Mouse (Mus musculus) liver, adult 2 months (tissue): ENCODE measurements around the gene Gmfb.

Source experiments
- CTCF ChIP-seq: fragments of 200-500 bp; IDR thresholded peaks from 2 replicates; pipeline ENCODE4 v1.5.1; 2011; ENCODE audit warnings: low read depth, low read length, control low read depth
- POLR2A ChIP-seq: fragments of 200-500 bp; IDR thresholded peaks from 2 replicates; pipeline ENCODE4 v1.6.1; 2011; ENCODE audit warnings: low read length, control low read depth; ENCODE audit not compliant: insufficient read depth; ENCODE audit errors: extremely low read depth

DNA sequence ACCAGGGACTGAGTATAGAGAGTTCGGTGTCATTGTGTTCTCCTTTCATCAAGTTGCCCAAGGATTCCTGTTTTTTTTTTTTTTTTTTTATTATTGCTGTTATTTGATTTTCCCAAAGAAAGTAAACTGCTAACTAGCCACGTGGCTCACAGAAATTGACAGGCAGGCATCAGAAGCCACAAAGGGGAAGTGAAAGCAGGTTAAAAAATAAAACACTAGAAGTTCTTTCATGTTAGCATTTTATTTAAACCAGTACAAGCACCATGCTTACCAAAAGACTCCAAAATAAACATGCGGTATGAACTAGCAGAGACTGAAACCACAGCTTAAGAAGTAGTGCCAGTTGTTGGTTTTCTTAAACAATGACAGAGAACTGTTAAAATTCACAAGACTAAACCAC, 14.1 kb downstream of the Gmfb start:
- TF ChIP-seq CTCF (no peak), POLR2A (no peak)
